Mouse (Mus musculus): ENCODE data around the gene Nol8.
A peak's percentile ranks its signal among the peaks of the same experiment; 100 is the strongest.

The Nol8 gene

GRCm38 (mm10) chr13:49684266-49684665 lies 31.4 kb downstream of the Nol8 start:
- no peak for DNase-seq (ENCODE audit: low read depth)

GRCm38 (mm10) chr13:49691056-49691455 lies 38.2 kb downstream of the Nol8 start:
- DNase-seq (ENCODE audit: low read depth), result no peak

GRCm38 (mm10) chr13:49703216-49703779 lies 50.4 kb downstream of the Nol8 start:
- DNase-seq (ENCODE audit: low read depth), result peak; percentile 57

GRCm38 (mm10) chr13:49706032-49706690 lies 53.3 kb downstream of the Nol8 start:
- DNase-seq (ENCODE audit: low read depth), result no peak

- no peak for DNase-seq (ENCODE audit: low read depth)
Measured at GRCm38 (mm10) chr13:49708311-49708710, 55.4 kb downstream of the Nol8 start.

- DNase-seq (ENCODE audit: low read depth), result no peak
Measured at GRCm38 (mm10) chr13:49712047-49712721, 59.3 kb downstream of the Nol8 start.

- DNase-seq (ENCODE audit: low read depth), result no peak
Measured at GRCm38 (mm10) chr13:49719310-49719709, 66.4 kb downstream of the Nol8 start.
